ENCODE assay signal across 1 mouse cellular context in genomic region chr3:152949233-152949777, GRCm38 (mm10).
TF ChIP-seq lines count a peak whose summit lies in the region.

No protein-coding gene starts in this region.

TF ChIP-seq in MEL, 35 proteins besides CTCF, POLR2A, EP300 and RAD21 (continued from another document):
- TF ChIP-seq ZKSCAN1 (IDR thresholded peaks at IDR 0.05; ENCODE audit: low read depth, low read length) (no peak), ETS1 (IDR thresholded peaks at IDR 0.05; ENCODE audit: low read depth, low read length) (no peak), ZMIZ1 (IDR thresholded peaks at IDR 0.05; ENCODE audit: low read depth, low read length) (no peak), KAT2A (conservative IDR thresholded peaks at IDR 0.05; ENCODE audit: low read depth, low read length) (no peak)
